Mouse (Mus musculus): ENCODE results near the gene Zfp94. TPM values are rescaled to one million over a fixed set of nuclear protein-coding genes. Genes with fewer than 3 reads are reported as not detected.

Gene Zfp94
- total and polyA plus RNA-seq, 3 experiments = 5.9 to 6.9 TPM; not detected in 1

GRCm38 (mm10) chr7:24298635-24298972, 17.9 kb downstream of the Zfp94 start:
- no peaks in the 10 kb centered on the region for H3K27me3 ChIP-seq (ENCODE audit: control insufficient read depth in 1 of 2, insufficient read depth in 2 of 2, low read length in 2 of 2)
- TF ChIP-seq CTCF (IDR thresholded peaks at IDR 0.05 in 2 of 3, conservative IDR thresholded peaks at IDR 0.05 in 1 of 3; ENCODE audit: control insufficient read depth in 1 of 3, insufficient read depth in 1 of 3, low read depth in 2 of 3, low read length in 3 of 3, poor library complexity in 1 of 3, severe bottlenecking in 1 of 3) = no peak
- TF ChIP-seq NELFE (IDR thresholded peaks at IDR 0.05; ENCODE audit: low read depth, low read length) = no peak
- TF ChIP-seq MAZ (IDR thresholded peaks at IDR 0.05; ENCODE audit: low read depth, low read length) = no peak
- TF ChIP-seq ZMIZ1 (IDR thresholded peaks at IDR 0.05; ENCODE audit: low read depth, low read length) = no peak
- TF ChIP-seq ZC3H11A (IDR thresholded peaks at IDR 0.05; ENCODE audit: low read depth, low read length) = no peak
- TF ChIP-seq RCOR1 (IDR thresholded peaks at IDR 0.05; ENCODE audit: low read depth, low read length) = no peak
- no peak for TF ChIP-seq USF2 (IDR thresholded peaks at IDR 0.05; ENCODE audit: borderline replicate concordance in 1 of 2, insufficient read depth in 1 of 2, low read depth in 1 of 2, low read length in 2 of 2)
- no peak for TF ChIP-seq ETS1 (IDR thresholded peaks at IDR 0.05; ENCODE audit: low read depth, low read length)
- no peak for TF ChIP-seq TAL1 (IDR thresholded peaks at IDR 0.05; ENCODE audit: low read length)
- no peak for TF ChIP-seq USF1 (IDR thresholded peaks at IDR 0.05; ENCODE audit: low read depth, low read length)
- no peak for TF ChIP-seq SIN3A (IDR thresholded peaks at IDR 0.05; ENCODE audit: low read length)
- no peak for TF ChIP-seq NRF1 (IDR thresholded peaks at IDR 0.05; ENCODE audit: insufficient read depth, low read depth, low read length, poor library complexity, severe bottlenecking)
- TF ChIP-seq KAT2A (conservative IDR thresholded peaks at IDR 0.05; ENCODE audit: low read depth, low read length) = no peak
- no peak for TF ChIP-seq JUND (IDR thresholded peaks at IDR 0.05; ENCODE audit: low read depth, low read length)
- TF ChIP-seq ELF1 (IDR thresholded peaks at IDR 0.05; ENCODE audit: low read depth, low read length) = no peak
- no peak for TF ChIP-seq TCF12 (IDR thresholded peaks at IDR 0.05; ENCODE audit: low read depth, low read length)
- peaks cover 5% of the 10 kb centered on the region for H3K79me2 ChIP-seq (ENCODE audit: control insufficient read depth, insufficient read depth, low read length, poor library complexity)
- no peaks in the 10 kb centered on the region; a peak in 1 of 4 replicates for H3K4me1 ChIP-seq (ENCODE audit: control insufficient read depth in 1 of 2, insufficient read depth in 2 of 2, low read length in 2 of 2)
- H3K36me3 ChIP-seq (ENCODE audit: control insufficient read depth in 1 of 2, insufficient read depth in 2 of 2, low read length in 2 of 2) = no peaks in the 10 kb centered on the region
- H3K27ac ChIP-seq (ENCODE audit: control insufficient read depth, low read depth, low read length) = no peak overlapping the region
- peak overlapping the region; percentile 90 for H3K9ac ChIP-seq (ENCODE audit: control insufficient read depth, low read depth, low read length, poor library complexity, severe bottlenecking)
- DNase-seq (ENCODE audit: low read depth, low spot score) = no peak
- H3K9me3 ChIP-seq (replicated peaks; ENCODE audit: insufficient read depth, low read length) = no peaks in the 10 kb centered on the region
- H3K4me3 ChIP-seq (ENCODE audit: control insufficient read depth in 1 of 2, insufficient read depth in 1 of 2, low read depth in 2 of 2, low read length in 2 of 2) = peak overlapping the region; percentile 75 to 94

GRCm38 (mm10) chr7:24297361-24298095, 18.9 kb downstream of the Zfp94 start:
- no peaks in the 10 kb centered on the region for H3K9me3 ChIP-seq (replicated peaks; ENCODE audit: insufficient read depth, low read length)
- H3K27ac ChIP-seq (ENCODE audit: control insufficient read depth, low read depth, low read length) = no peak overlapping the region
- peaks cover 5% of the 10 kb centered on the region for H3K79me2 ChIP-seq (ENCODE audit: control insufficient read depth, insufficient read depth, low read length, poor library complexity)
- no peaks in the 10 kb centered on the region for H3K27me3 ChIP-seq (ENCODE audit: control insufficient read depth in 1 of 2, insufficient read depth in 2 of 2, low read length in 2 of 2)
- no peak for DNase-seq (ENCODE audit: low read depth, low spot score)
- no peaks in the 10 kb centered on the region; a peak in 1 of 4 replicates for H3K4me1 ChIP-seq (ENCODE audit: control insufficient read depth in 1 of 2, insufficient read depth in 2 of 2, low read length in 2 of 2)
- no peak overlapping the region for H3K4me3 ChIP-seq (ENCODE audit: control insufficient read depth in 1 of 2, insufficient read depth in 1 of 2, low read depth in 2 of 2, low read length in 2 of 2)
- no peak for TF ChIP-seq HCFC1 (IDR thresholded peaks at IDR 0.05; ENCODE audit: low read depth, low read length)
- TF ChIP-seq ZMIZ1 (IDR thresholded peaks at IDR 0.05; ENCODE audit: low read depth, low read length) = no peak
- TF ChIP-seq USF1 (IDR thresholded peaks at IDR 0.05; ENCODE audit: low read depth, low read length) = no peak
- no peak for TF ChIP-seq POLR2A (IDR thresholded peaks at IDR 0.05; ENCODE audit: control insufficient read depth in 1 of 2, insufficient read depth in 1 of 2, low read depth in 1 of 2, low read length in 2 of 2, poor library complexity in 1 of 2)
- TF ChIP-seq GATA1 (IDR thresholded peaks at IDR 0.05; ENCODE audit: low read depth, low read length) = no peak
- no peak for TF ChIP-seq BHLHE40 (IDR thresholded peaks at IDR 0.05; ENCODE audit: borderline replicate concordance, low read depth, low read length)
- no peak for TF ChIP-seq MYB (IDR thresholded peaks at IDR 0.05; ENCODE audit: low read depth, low read length)
- no peak for TF ChIP-seq TCF12 (IDR thresholded peaks at IDR 0.05; ENCODE audit: low read depth, low read length)
- TF ChIP-seq NELFE (IDR thresholded peaks at IDR 0.05; ENCODE audit: low read depth, low read length) = no peak
- TF ChIP-seq GABPA (IDR thresholded peaks at IDR 0.05; ENCODE audit: low read depth, low read length) = no peak
- no peak for TF ChIP-seq UBTF (IDR thresholded peaks at IDR 0.05; ENCODE audit: borderline replicate concordance, insufficient read depth, low read depth, low read length)
- no peak for TF ChIP-seq ZKSCAN1 (IDR thresholded peaks at IDR 0.05; ENCODE audit: low read depth, low read length)
- TF ChIP-seq EP300 (IDR thresholded peaks at IDR 0.05; ENCODE audit: low read depth in 1 of 2, low read length in 2 of 2) = no peak
- no peak for TF ChIP-seq RAD21 (IDR thresholded peaks at IDR 0.05; ENCODE audit: low read depth, low read length)
- TF ChIP-seq SMC3 (IDR thresholded peaks at IDR 0.05; ENCODE audit: low read depth, low read length) = no peak
- no peaks in the 10 kb centered on the region; a peak in 1 of 4 replicates for H3K36me3 ChIP-seq (ENCODE audit: control insufficient read depth in 1 of 2, insufficient read depth in 2 of 2, low read length in 2 of 2)
- H3K9ac ChIP-seq (ENCODE audit: control insufficient read depth, low read depth, low read length, poor library complexity, severe bottlenecking) = no peak overlapping the region

All from MEL (cell line).